Mouse (Mus musculus) brain, embryonic 14.5 days (tissue): ENCODE data around the gene Olfr1029. TPM values are rescaled to one million over a fixed set of nuclear protein-coding genes. Genes with fewer than 3 reads are reported as not detected.
"Not testable (repeated sequence)": the region's sequence is repeated elsewhere in the genome, so short reads cannot be mapped to it uniquely, and the experiment has no call there.

Experiments
- DNase-seq: peaks from one replicate; pipeline ENCODE4 v3.0.0-alpha.2; 2011; ENCODE audit warnings: low read depth
- CTCF ChIP-seq: fragments of 200-500 bp; IDR thresholded peaks from 2 replicates; pipeline ENCODE4 v1.5.1; 2012; ENCODE audit warnings: inconsistent platforms, mild to moderate bottlenecking, moderate library complexity, borderline replicate concordance; ENCODE audit not compliant: insufficient read depth, insufficient read length; ENCODE audit errors: extremely low read depth
- POLR2A ChIP-seq: fragments of 200-500 bp; IDR thresholded peaks from 2 replicates; pipeline ENCODE4 v1.6.1; 2012; ENCODE audit warnings: mild to moderate bottlenecking, inconsistent platforms, borderline replicate concordance; ENCODE audit not compliant: poor library complexity, insufficient read depth, insufficient read length, severe bottlenecking; ENCODE audit errors: extremely low read depth
- polyA plus RNA-seq: library from polyadenylated mRNA; depleted of rRNA; stranded (reverse); fragments of >200 nt; gene quantifications from 2 replicates; pipeline ENCODE4 v1.2.3, GENCODE M21; 2012; rRNA removed

Olfr1029 gene
- polyA plus RNA-seq = not detected in 2 replicates

GRCm38 (mm10) chr2:85973595-85973994 is at the start of gene Olfr1029:
Olfr1029 (plus strand) TSS chr2:85973895.
- TF ChIP-seq POLR2A = no peak
- TF ChIP-seq CTCF = no peak
- DNase-seq = no peak

GRCm38 (mm10) chr2:85950137-85950536 is 23.6 kb upstream of the Olfr1029 start, which contains the start of gene Olfr1028:
Olfr1028 (plus strand) TSS chr2:85950437.
- TF ChIP-seq POLR2A = no peak
- no peak for TF ChIP-seq CTCF

GRCm38 (mm10) chr2:85978976-85979375 is 5.3 kb downstream of the Olfr1029 start, which contains the start of gene Olfr1030:
Olfr1030 (plus strand) TSS chr2:85979276.
- no peak for DNase-seq
- TF ChIP-seq POLR2A (no peak), CTCF (no peak)

More at GRCm38 (mm10) chr2:85950137-85950536, 23.6 kb upstream of the Olfr1029 start, which contains the start of gene Olfr1028:
- no peak for DNase-seq

- DNase-seq = no peak
- no peak for TF ChIP-seq POLR2A
- TF ChIP-seq CTCF = no peak
Measured at GRCm38 (mm10) chr2:85990004-85990403, 16.3 kb downstream of the Olfr1029 start, which contains the start of gene Olfr1031. Olfr1031 (plus strand) TSS chr2:85990304.

- no peak for TF ChIP-seq CTCF
- no peak for TF ChIP-seq POLR2A
- no peak for DNase-seq
Measured at GRCm38 (mm10) chr2:86005240-86005639, 31.5 kb downstream of the Olfr1029 start, which contains the start of gene Olfr1032. Olfr1032 (plus strand) TSS chr2:86005540.

- peak; percentile 40 for DNase-seq
Measured at GRCm38 (mm10) chr2:86020406-86020805, 46.7 kb downstream of the Olfr1029 start, which contains the start of gene Olfr1033. Olfr1033 (plus strand) TSS chr2:86020633.

- DNase-seq = not testable (repeated sequence)
Measured at GRCm38 (mm10) chr2:86021518-86021917, 47.8 kb downstream of the Olfr1029 start.

Other genes with a start within 250 kb of the Olfr1029 start
- not detected in 2 replicates for gene Olfr1012, start 211.1 kb upstream of the Olfr1029 start, polyA plus RNA-seq
- not detected in 2 replicates for gene Olfr1013, start 206.8 kb upstream of the Olfr1029 start, polyA plus RNA-seq
- gene Olfr1014, start 201.2 kb upstream of the Olfr1029 start, polyA plus RNA-seq = not detected in 2 replicates
- not detected in 2 replicates for gene Olfr1015, start 191.9 kb upstream of the Olfr1029 start, polyA plus RNA-seq
- gene Olfr1016, start 171.4 kb upstream of the Olfr1029 start, polyA plus RNA-seq = not detected in 2 replicates
- gene Olfr1018, start 155.4 kb upstream of the Olfr1029 start, polyA plus RNA-seq = not detected in 2 replicates
- gene Olfr1019, start 128.4 kb upstream of the Olfr1029 start, polyA plus RNA-seq = 0.08 TPM in 1 of 2 replicates, not detected in the other
- not detected in 2 replicates for gene Olfr1020, start 126.9 kb upstream of the Olfr1029 start, polyA plus RNA-seq
- not detected in 2 replicates for gene Olfr1022, start 105.3 kb upstream of the Olfr1029 start, polyA plus RNA-seq
- gene Olfr1023, start 88.3 kb upstream of the Olfr1029 start, polyA plus RNA-seq = not detected in 2 replicates
- not detected in 2 replicates for gene Olfr1024, start 68.8 kb upstream of the Olfr1029 start, polyA plus RNA-seq
- not detected in 2 replicates for gene Olfr1025-ps1, start 58.7 kb upstream of the Olfr1029 start, polyA plus RNA-seq
- not detected in 2 replicates for gene Olfr1026, start 52.3 kb upstream of the Olfr1029 start, polyA plus RNA-seq
- gene Olfr1028, start 23.5 kb upstream of the Olfr1029 start, polyA plus RNA-seq = not detected in 2 replicates
- not detected in 2 replicates for gene Olfr1030, start 5.4 kb downstream of the Olfr1029 start, polyA plus RNA-seq
- not detected in 2 replicates for gene Olfr1031, start 16.4 kb downstream of the Olfr1029 start, polyA plus RNA-seq
- not detected in 2 replicates for gene Olfr1032, start 31.6 kb downstream of the Olfr1029 start, polyA plus RNA-seq
- 0.04 and 0.06 TPM in 2 replicates for gene Olfr1033, start 46.7 kb downstream of the Olfr1029 start, polyA plus RNA-seq
- gene Olfr1034, start 72.0 kb downstream of the Olfr1029 start, polyA plus RNA-seq = not detected in 2 replicates
- not detected in 2 replicates for gene Olfr1036, start 100.1 kb downstream of the Olfr1029 start, polyA plus RNA-seq
- gene Olfr1037, start 113.5 kb downstream of the Olfr1029 start, polyA plus RNA-seq = not detected in 2 replicates
- not detected in 2 replicates for gene Olfr1039, start 162.0 kb downstream of the Olfr1029 start, polyA plus RNA-seq
- not detected in 2 replicates for gene Olfr1040, start 172.8 kb downstream of the Olfr1029 start, polyA plus RNA-seq
- not detected in 2 replicates for gene Olfr1042, start 187.9 kb downstream of the Olfr1029 start, polyA plus RNA-seq
- gene Olfr1043, start 193.6 kb downstream of the Olfr1029 start, polyA plus RNA-seq = not detected in 2 replicates
- not detected in 2 replicates for gene Olfr1044, start 203.9 kb downstream of the Olfr1029 start, polyA plus RNA-seq
- gene Olfr52, start 211.8 kb downstream of the Olfr1029 start, polyA plus RNA-seq = not detected in 2 replicates
- not detected in 2 replicates for gene Olfr1045, start 229.1 kb downstream of the Olfr1029 start, polyA plus RNA-seq
- not detected in 2 replicates for gene Olfr1046, start 245.4 kb downstream of the Olfr1029 start, polyA plus RNA-seq